Mouse (Mus musculus) liver, embryonic 16.5 days (tissue): Measurements from ENCODE around the gene Kif13a. TPM values are rescaled to one million over a fixed set of nuclear protein-coding genes. Genes with fewer than 3 reads are reported as not detected.

Experiments used
- ATAC-seq: fragments of 200-750 bp; cut with Nextera tagmentation; 2 replicates; pipeline ENCODE4 v1.8.0; 2017; ENCODE audit warnings: low read depth, mild to moderate bottlenecking, moderate number of reproducible peaks, moderate library complexity
- H3K27ac ChIP-seq: fragments of 300-500 bp; sonication (generic); 2 replicates; pipeline ENCODE4 v1.5.1; 2014; ENCODE audit warnings: mild to moderate bottlenecking, low read length
- H3K27me3 ChIP-seq: fragments of 300-500 bp; sonication (generic); 2 replicates; pipeline ENCODE4 v1.6.1; 2014; ENCODE audit warnings: low read depth, low read length, mixed read lengths; ENCODE audit not compliant: control insufficient read depth, insufficient read depth
- H3K36me3 ChIP-seq: fragments of 300-500 bp; sonication (generic); 2 replicates; pipeline ENCODE4 v1.6.1; 2014; ENCODE audit warnings: mild to moderate bottlenecking; ENCODE audit not compliant: control insufficient read depth, insufficient read depth
- H3K4me1 ChIP-seq: fragments of 300-500 bp; sonication (generic); 2 replicates; pipeline ENCODE4 v1.6.1; 2014; ENCODE audit warnings: low read depth, low read length, mixed read lengths; ENCODE audit not compliant: control insufficient read depth
- H3K4me2 ChIP-seq: fragments of 300-500 bp; sonication (generic); 2 replicates; pipeline ENCODE4 v1.6.1; 2014; ENCODE audit warnings: low read depth, low read length, mixed read lengths
- H3K4me3 ChIP-seq: fragments of 300-500 bp; sonication (generic); 2 replicates; pipeline ENCODE4 v1.5.1; 2014; ENCODE audit warnings: low read depth, mild to moderate bottlenecking, low read length
- H3K9ac ChIP-seq: fragments of 300-500 bp; sonication (generic); 2 replicates; pipeline ENCODE4 v1.6.1; 2014; ENCODE audit warnings: low read depth, low read length
- H3K9me3 ChIP-seq: fragments of 300-500 bp; sonication (generic); replicated peaks from 2 replicates; pipeline ENCODE4 v1.6.1; 2016; ENCODE audit warnings: low read length; ENCODE audit not compliant: control insufficient read depth
- WGBS: fragments of 180-500 bp; shearing (Covaris S2); extraction: QIAGEN DNeasy Blood & Tissue Kit; methylation state at CpG from one replicate; pipeline ENCODE4 v1.1.7; 2014; ENCODE audit not compliant: insufficient replicate concordance; 5-methylcytosine and 5-hydroxymethylcytosine counted together
- polyA plus RNA-seq: library from polyadenylated mRNA; unstranded; fragments of >200 nt; fragmentation: Nextera tagmentation; extraction: Ambion mirVana; gene quantifications from 2 replicates; pipeline ENCODE4 v1.2.1, GENCODE M21; 2015

Kif13a gene
- polyA plus RNA-seq, 1 experiment from 2014 or later = 1.5 TPM

- peaks cover 8% of the 10 kb centered on the region for H3K4me1 ChIP-seq
- H3K9ac ChIP-seq = no peak overlapping the region
- H3K9me3 ChIP-seq = no peaks in the 10 kb centered on the region
- H3K4me3 ChIP-seq = no peak overlapping the region
- H3K36me3 ChIP-seq = no peaks in the 10 kb centered on the region
- no peak overlapping the region for H3K4me2 ChIP-seq
- no peak overlapping the region for H3K27ac ChIP-seq
- H3K27me3 ChIP-seq = no peaks in the 10 kb centered on the region
- no peak for ATAC-seq
- 63% methylated on average over 3 of the region's 3 CpGs for whole genome bisulfite sequencing
These were observed 45.7 kb downstream of the Kif13a start for GRCm38 (mm10) chr13:46883976-46884375.

- Histone ChIP-seq H3K27ac (no peak overlapping the region), H3K4me3 (no peak overlapping the region), H3K27me3 (no peaks in the 10 kb centered on the region), H3K4me1 (peaks cover 8% of the 10 kb centered on the region), H3K9ac (no peak overlapping the region), H3K36me3 (no peaks in the 10 kb centered on the region), H3K9me3 (no peaks in the 10 kb centered on the region), H3K4me2 (no peak overlapping the region)
- 49% methylated on average over 10 of the region's 10 CpGs for WGBS
- ATAC-seq = no peak; the same call in 1 of the 2 replicates
These were observed 46.3 kb downstream of the Kif13a start for GRCm38 (mm10) chr13:46883381-46883780.

GRCm38 (mm10) chr13:46880736-46881135, 48.9 kb downstream of the Kif13a start:
- Histone ChIP-seq H3K27me3 (no peaks in the 10 kb centered on the region), H3K4me3 (no peak overlapping the region), H3K4me1 (peaks cover 7% of the 10 kb centered on the region), H3K9ac (no peak overlapping the region), H3K27ac (no peak overlapping the region), H3K9me3 (no peaks in the 10 kb centered on the region), H3K36me3 (no peaks in the 10 kb centered on the region), H3K4me2 (no peak overlapping the region)
- WGBS = 58% methylated on average over 14 of the region's 14 CpGs
- ATAC-seq = no peak

- H3K4me1 ChIP-seq = peaks cover 3% of the 10 kb centered on the region
- H3K36me3 ChIP-seq = no peaks in the 10 kb centered on the region
- no peak overlapping the region for H3K4me3 ChIP-seq
- H3K9ac ChIP-seq = no peak overlapping the region
- no peak for ATAC-seq
- no peaks in the 10 kb centered on the region for H3K9me3 ChIP-seq
- H3K4me2 ChIP-seq = no peak overlapping the region
- 69% methylated on average over 6 of the region's 6 CpGs for WGBS
- no peak overlapping the region for H3K27ac ChIP-seq
- no peaks in the 10 kb centered on the region for H3K27me3 ChIP-seq
These were observed 49.4 kb downstream of the Kif13a start for GRCm38 (mm10) chr13:46880243-46880642.

- no peaks in the 10 kb centered on the region for H3K27me3 ChIP-seq
- no peak overlapping the region for H3K27ac ChIP-seq
- no peak overlapping the region for H3K4me3 ChIP-seq
- H3K4me2 ChIP-seq = no peak overlapping the region
- no peaks in the 10 kb centered on the region; the same call in 1 of the 2 replicates for H3K4me1 ChIP-seq
- H3K36me3 ChIP-seq = no peaks in the 10 kb centered on the region
- no peak for ATAC-seq
- 49% methylated on average over 4 of the region's 4 CpGs for WGBS
- no peaks in the 10 kb centered on the region for H3K9me3 ChIP-seq
- no peak overlapping the region for H3K9ac ChIP-seq
These were observed 52.6 kb downstream of the Kif13a start for GRCm38 (mm10) chr13:46877049-46877448.

- Histone ChIP-seq H3K9me3 (no peaks in the 10 kb centered on the region), H3K4me3 (no peak overlapping the region), H3K4me1 (no peaks in the 10 kb centered on the region; the same call in 1 of the 2 replicates), H3K4me2 (no peak overlapping the region), H3K9ac (no peak overlapping the region), H3K36me3 (no peaks in the 10 kb centered on the region), H3K27me3 (no peaks in the 10 kb centered on the region), H3K27ac (no peak overlapping the region)
- peak; percentile 99 for ATAC-seq
- 40% methylated on average over 6 of the region's 6 CpGs for WGBS
These were observed 54.3 kb downstream of the Kif13a start for GRCm38 (mm10) chr13:46875377-46875776.

GRCm38 (mm10) chr13:46872732-46873131, 56.9 kb downstream of the Kif13a start:
- Histone ChIP-seq H3K4me3 (no peak overlapping the region), H3K9me3 (no peaks in the 10 kb centered on the region), H3K4me1 (no peaks in the 10 kb centered on the region; the same call in 1 of the 2 replicates), H3K36me3 (no peaks in the 10 kb centered on the region), H3K9ac (no peak overlapping the region), H3K27me3 (no peaks in the 10 kb centered on the region), H3K27ac (no peak overlapping the region), H3K4me2 (no peak overlapping the region)
- 78% methylated on average over 11 of the region's 11 CpGs for WGBS
- no peak for ATAC-seq

- H3K27me3 ChIP-seq = no peaks in the 10 kb centered on the region
- no peak overlapping the region for H3K4me2 ChIP-seq
- no peak overlapping the region for H3K4me3 ChIP-seq
- H3K4me1 ChIP-seq = no peaks in the 10 kb centered on the region; the same call in 1 of the 2 replicates
- H3K36me3 ChIP-seq = no peaks in the 10 kb centered on the region
- 52% methylated on average over 6 of the region's 6 CpGs for WGBS
- no peak overlapping the region for H3K27ac ChIP-seq
- no peaks in the 10 kb centered on the region for H3K9me3 ChIP-seq
- no peak for ATAC-seq
- no peak overlapping the region for H3K9ac ChIP-seq
These were observed 57.5 kb downstream of the Kif13a start for GRCm38 (mm10) chr13:46872194-46872593.

- ATAC-seq = no peak
- no peak overlapping the region for H3K4me3 ChIP-seq
- no peak overlapping the region for H3K4me2 ChIP-seq
- H3K36me3 ChIP-seq = no peaks in the 10 kb centered on the region
- H3K27me3 ChIP-seq = no peaks in the 10 kb centered on the region
- H3K9ac ChIP-seq = no peak overlapping the region
- H3K4me1 ChIP-seq = no peaks in the 10 kb centered on the region; the same call in 1 of the 2 replicates
- WGBS = 80% methylated on average over 13 of the region's 13 CpGs
- H3K9me3 ChIP-seq = no peaks in the 10 kb centered on the region
- H3K27ac ChIP-seq = no peak overlapping the region
These were observed 60.2 kb downstream of the Kif13a start for GRCm38 (mm10) chr13:46869464-46869863.
